Mouse (Mus musculus): ENCODE data around the gene Ssr1. TPM values are rescaled to one million over a fixed set of nuclear protein-coding genes. Genes with fewer than 3 reads are reported as not detected.

The Ssr1 gene
- polyA plus RNA-seq (2012; rRNA removed) = 7.7 and 13.8 TPM in 2 replicates

- TF ChIP-seq CTCF (IDR thresholded peaks at IDR 0.05; ENCODE audit: insufficient read depth, low read length) (no peak), POLR2A (IDR thresholded peaks at IDR 0.05; ENCODE audit: borderline replicate concordance, extremely low read depth, low read depth, low read length) (peak; percentile 71; the same call in 1 of the 2 replicates)
- WGBS = under 1% methylated on average over 88 of the region's 89 CpGs
- Histone ChIP-seq H3K4me1 (ENCODE audit: control insufficient read depth, insufficient read depth, low read length) (peaks cover 3% of the 10 kb centered on the region), H3K4me3 (replicated peaks; ENCODE audit: extremely low read depth, low read depth, low read length) (peak within 1 kb of the TSS; percentile 81)
- peak; percentile 92 for DNase-seq
Measured at GRCm38 (mm10) chr13:37993704-37994404, at the start of gene Ssr1. Ssr1 (minus strand) TSS chr13:37994217.

- H3K4me3 ChIP-seq (replicated peaks; ENCODE audit: extremely low read depth, low read depth, low read length) = peak overlapping the region; percentile 74
- peaks cover 8% of the 10 kb centered on the region; the same call in 1 of the 2 replicates for H3K4me1 ChIP-seq (ENCODE audit: control insufficient read depth, insufficient read depth, low read length)
- TF ChIP-seq POLR2A (IDR thresholded peaks at IDR 0.05; ENCODE audit: borderline replicate concordance, extremely low read depth, low read depth, low read length) (no peak), CTCF (IDR thresholded peaks at IDR 0.05; ENCODE audit: insufficient read depth, low read length) (no peak)
- DNase-seq = peak; percentile 6
- 16% methylated on average over 12 of the region's 12 CpGs for WGBS
Measured at GRCm38 (mm10) chr13:38037811-38038210, 43.8 kb upstream of the Ssr1 start.

- H3K4me3 ChIP-seq (replicated peaks; ENCODE audit: extremely low read depth, low read depth, low read length) = peak within 1 kb of the TSS; percentile 74
- TF ChIP-seq CTCF (IDR thresholded peaks at IDR 0.05; ENCODE audit: insufficient read depth, low read length) (no peak), POLR2A (IDR thresholded peaks at IDR 0.05; ENCODE audit: borderline replicate concordance, extremely low read depth, low read depth, low read length) (peak; percentile 73; the same call in 1 of the 2 replicates)
- DNase-seq = peak; percentile 97
- WGBS = under 1% methylated on average over 47 of the region's 47 CpGs
- H3K4me1 ChIP-seq (ENCODE audit: control insufficient read depth, insufficient read depth, low read length) = peaks cover 8% of the 10 kb centered on the region; the same call in 1 of the 2 replicates
Measured at GRCm38 (mm10) chr13:38037044-38037687, 43.1 kb upstream of the Ssr1 start, which contains the start of gene Cage1. Cage1 (minus strand) TSS chr13:38037069.

GRCm38 (mm10) chr13:38036343-38037043 is 42.5 kb upstream of the Ssr1 start, which contains the start of gene Riok1:
Riok1 (plus strand) TSS chr13:38036995.
- DNase-seq = peak; percentile 5
- peak within 1 kb of the TSS; percentile 74 for H3K4me3 ChIP-seq (replicated peaks; ENCODE audit: extremely low read depth, low read depth, low read length)
- TF ChIP-seq CTCF (IDR thresholded peaks at IDR 0.05; ENCODE audit: insufficient read depth, low read length) = no peak
- no peak for TF ChIP-seq POLR2A (IDR thresholded peaks at IDR 0.05; ENCODE audit: borderline replicate concordance, extremely low read depth, low read depth, low read length)
- peaks cover 8% of the 10 kb centered on the region; the same call in 1 of the 2 replicates for H3K4me1 ChIP-seq (ENCODE audit: control insufficient read depth, insufficient read depth, low read length)
- 8% methylated on average over 37 of the region's 37 CpGs for WGBS

GRCm38 (mm10) chr13:38028407-38028806 is 34.4 kb upstream of the Ssr1 start:
- WGBS = 59% methylated on average over 4 of the region's 4 CpGs
- no peaks in the 10 kb centered on the region for H3K4me1 ChIP-seq (ENCODE audit: control insufficient read depth, insufficient read depth, low read length)
- no peak overlapping the region for H3K4me3 ChIP-seq (replicated peaks; ENCODE audit: extremely low read depth, low read depth, low read length)
- no peak for TF ChIP-seq CTCF (IDR thresholded peaks at IDR 0.05; ENCODE audit: insufficient read depth, low read length)
- no peak for TF ChIP-seq POLR2A (IDR thresholded peaks at IDR 0.05; ENCODE audit: borderline replicate concordance, extremely low read depth, low read depth, low read length)
- no peak for DNase-seq

GRCm38 (mm10) chr13:38027618-38028248 is 33.7 kb upstream of the Ssr1 start:
- TF ChIP-seq POLR2A (IDR thresholded peaks at IDR 0.05; ENCODE audit: borderline replicate concordance, extremely low read depth, low read depth, low read length) (no peak), CTCF (IDR thresholded peaks at IDR 0.05; ENCODE audit: insufficient read depth, low read length) (no peak)
- H3K4me3 ChIP-seq (replicated peaks; ENCODE audit: extremely low read depth, low read depth, low read length) = no peak overlapping the region

GRCm38 (mm10) chr13:38025874-38026273 is 31.9 kb upstream of the Ssr1 start:
- no peak for DNase-seq

More at GRCm38 (mm10) chr13:38027618-38028248, 33.7 kb upstream of the Ssr1 start:
- no peak for DNase-seq
- H3K4me1 ChIP-seq (ENCODE audit: control insufficient read depth, insufficient read depth, low read length) = no peaks in the 10 kb centered on the region
- WGBS = 58% methylated on average over 6 of the region's 6 CpGs

GRCm38 (mm10) chr13:38018791-38019190 is 24.8 kb upstream of the Ssr1 start:
- no peak for DNase-seq
- TF ChIP-seq CTCF (IDR thresholded peaks at IDR 0.05; ENCODE audit: insufficient read depth, low read length) (no peak), POLR2A (IDR thresholded peaks at IDR 0.05; ENCODE audit: borderline replicate concordance, extremely low read depth, low read depth, low read length) (no peak)
- H3K4me1 ChIP-seq (ENCODE audit: control insufficient read depth, insufficient read depth, low read length) = no peaks in the 10 kb centered on the region
- 63% methylated on average over 3 of the region's 3 CpGs for WGBS
- no peak overlapping the region for H3K4me3 ChIP-seq (replicated peaks; ENCODE audit: extremely low read depth, low read depth, low read length)

More at GRCm38 (mm10) chr13:38025874-38026273, 31.9 kb upstream of the Ssr1 start:
- no peak overlapping the region for H3K4me3 ChIP-seq (replicated peaks; ENCODE audit: extremely low read depth, low read depth, low read length)
- TF ChIP-seq POLR2A (IDR thresholded peaks at IDR 0.05; ENCODE audit: borderline replicate concordance, extremely low read depth, low read depth, low read length) = no peak
- peak; percentile 21; the same call in 1 of the 2 replicates for TF ChIP-seq CTCF (IDR thresholded peaks at IDR 0.05; ENCODE audit: insufficient read depth, low read length)
- 56% methylated on average over 4 of the region's 4 CpGs for WGBS
- no peaks in the 10 kb centered on the region for H3K4me1 ChIP-seq (ENCODE audit: control insufficient read depth, insufficient read depth, low read length)

- no peaks in the 10 kb centered on the region for H3K4me1 ChIP-seq (ENCODE audit: control insufficient read depth, insufficient read depth, low read length)
- H3K4me3 ChIP-seq (replicated peaks; ENCODE audit: extremely low read depth, low read depth, low read length) = no peak overlapping the region
- DNase-seq = no peak
- TF ChIP-seq CTCF (IDR thresholded peaks at IDR 0.05; ENCODE audit: insufficient read depth, low read length) (no peak), POLR2A (IDR thresholded peaks at IDR 0.05; ENCODE audit: borderline replicate concordance, extremely low read depth, low read depth, low read length) (no peak)
- WGBS = 85% methylated on average over 4 of the region's 4 CpGs
Measured at GRCm38 (mm10) chr13:38015591-38015990, 21.6 kb upstream of the Ssr1 start.
